8 mouse cellular contexts compared by ENCODE assay signal in the genomic region with DNA sequence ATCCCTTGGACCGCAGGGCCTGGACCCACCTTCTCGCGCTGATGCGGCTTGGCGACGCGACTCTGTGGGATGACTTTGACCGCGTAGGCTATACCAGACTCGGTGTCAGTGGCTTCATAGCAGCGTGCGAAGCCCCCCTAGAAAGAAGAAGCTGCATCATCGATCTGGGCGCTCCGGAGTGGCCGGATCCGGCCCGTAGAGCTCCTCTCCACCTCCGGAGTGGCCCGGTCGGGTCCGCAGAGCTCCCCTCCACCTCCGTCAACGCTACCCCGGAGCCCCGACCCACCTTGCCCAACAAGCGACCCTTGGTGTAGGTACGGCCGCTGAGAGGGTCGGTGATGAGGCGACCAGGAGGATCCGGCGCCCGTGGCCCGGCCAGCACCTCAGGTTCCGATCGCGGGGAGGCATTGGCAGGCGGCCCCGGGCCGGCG. TPM values are rescaled to one million over a fixed set of nuclear protein-coding genes. Genes with fewer than 3 reads are reported as not detected.
DNase-seq lines count a peak whose midpoint lies in the region; ATAC-seq and TF ChIP-seq lines count a peak whose summit lies in the region.

No protein-coding gene starts in this region.

- intact Hi-C loops in heart, postnatal 10 days (cut with DNase I), result no loop called here

- H3K4me1 ChIP-seq in heart, embryonic 12.5 days (replicated peaks), result peaks cover 15% of the 10 kb centered on the region
- H3K4me1 ChIP-seq in E14TG2a.4 (replicated peaks; ENCODE audit: low read depth, low read length), result peaks cover 91% of the 10 kb centered on the region
- H3K4me1 ChIP-seq in forebrain, embryonic 12.5 days, result peaks cover 38% of the 10 kb centered on the region
- H3K4me1 ChIP-seq in liver, embryonic 12.5 days, result peaks cover 45% of the 10 kb centered on the region
- H3K4me1 ChIP-seq in stomach, postnatal 0 days (replicated peaks; ENCODE audit: control insufficient read depth, insufficient read depth), result no peaks in the 10 kb centered on the region

- no peak for DNase-seq in heart, postnatal 10 days
- DNase-seq in stomach, postnatal 0 days (ENCODE audit: low spot score), result no peak
- DNase-seq in thymus, postnatal 36 days, result no peak
- DNase-seq in adrenal gland, postnatal 36 days, result no peak

- no peak for TF ChIP-seq CTCF in E14TG2a.4 (conservative IDR thresholded peaks at IDR 0.05; ENCODE audit: low read length)
- TF ChIP-seq CTCF in stomach, postnatal 0 days (IDR thresholded peaks at IDR 0.05; ENCODE audit: low read depth), result no peak

- peaks cover 9% of the 10 kb centered on the region for H3K36me3 ChIP-seq in heart, embryonic 12.5 days
- peaks cover 40% of the 10 kb centered on the region for H3K36me3 ChIP-seq in E14TG2a.4 (ENCODE audit: insufficient read depth, low read length)
- peaks cover 18% of the 10 kb centered on the region for H3K36me3 ChIP-seq in forebrain, embryonic 12.5 days (replicated peaks)
- peaks cover 18% of the 10 kb centered on the region for H3K36me3 ChIP-seq in liver, embryonic 12.5 days
- peaks cover 9% of the 10 kb centered on the region; the same call in 1 of the 2 replicates for H3K36me3 ChIP-seq in stomach, postnatal 0 days (ENCODE audit: control insufficient read depth, insufficient read depth, low read length)

- no peak overlapping the region for H3K27ac ChIP-seq in heart, embryonic 12.5 days (ENCODE audit: poor library complexity, severe bottlenecking)
- H3K27ac ChIP-seq in forebrain, embryonic 12.5 days, result peak overlapping the region; percentile 59; the same call in 1 of the 2 replicates
- H3K27ac ChIP-seq in liver, embryonic 12.5 days, result 0 out of 2 replicates have a peak overlapping the region, but pooled peaks have one; percentile 58
- peak overlapping the region; percentile 82 for H3K27ac ChIP-seq in stomach, postnatal 0 days (replicated peaks)

- ATAC-seq in heart, embryonic 12.5 days (ENCODE audit: insufficient number of reproducible peaks, low FRiP score), result peak; percentile 36
- ATAC-seq in forebrain, embryonic 12.5 days (ENCODE audit: low FRiP score), result peak; percentile 40
- ATAC-seq in liver, embryonic 12.5 days, result 0 out of 2 replicates have a peak, but pooled peaks have one; percentile 5
- ATAC-seq in stomach, postnatal 0 days (ENCODE audit: low FRiP score, low TSS enrichment), result peak; percentile 2; the same call in 1 of the 2 replicates

- H3K27me3 ChIP-seq in heart, embryonic 12.5 days (replicated peaks), result peaks cover 29% of the 10 kb centered on the region
- peaks cover 11% of the 10 kb centered on the region for H3K27me3 ChIP-seq in E14TG2a.4 (ENCODE audit: insufficient read depth, low read length)
- H3K27me3 ChIP-seq in forebrain, embryonic 12.5 days, result peaks cover 31% of the 10 kb centered on the region
- peaks cover 39% of the 10 kb centered on the region for H3K27me3 ChIP-seq in liver, embryonic 12.5 days (replicated peaks)
- no peaks in the 10 kb centered on the region for H3K27me3 ChIP-seq in stomach, postnatal 0 days (ENCODE audit: control insufficient read depth, insufficient read depth, low read length)

- peak overlapping the region; percentile 94 for H3K4me2 ChIP-seq in heart, embryonic 12.5 days
- H3K4me2 ChIP-seq in forebrain, embryonic 12.5 days, result peak overlapping the region; percentile 93
- H3K4me2 ChIP-seq in liver, embryonic 12.5 days, result peak overlapping the region; percentile 99
- H3K4me2 ChIP-seq in stomach, postnatal 0 days (replicated peaks; ENCODE audit: low read depth), result peak overlapping the region; percentile 98

- peak overlapping the region; percentile 80 for H3K9ac ChIP-seq in heart, embryonic 12.5 days
- H3K9ac ChIP-seq in forebrain, embryonic 12.5 days, result peak overlapping the region; percentile 83
- H3K9ac ChIP-seq in liver, embryonic 12.5 days, result peak overlapping the region; percentile 84
- H3K9ac ChIP-seq in stomach, postnatal 0 days (ENCODE audit: low read length), result peak overlapping the region; percentile 89

- H3K4me3 ChIP-seq in heart, embryonic 12.5 days, result peak overlapping the region; percentile 77
- peak overlapping the region; percentile 91 for H3K4me3 ChIP-seq in E14TG2a.4 (replicated peaks; ENCODE audit: low read length)
- peak overlapping the region; percentile 87 for H3K4me3 ChIP-seq in forebrain, embryonic 12.5 days (replicated peaks)
- peak overlapping the region; percentile 85 for H3K4me3 ChIP-seq in liver, embryonic 12.5 days
- H3K4me3 ChIP-seq in stomach, postnatal 0 days (ENCODE audit: low read depth, low read length), result peak overlapping the region; percentile 80

- no peak for TF ChIP-seq EP300 in stomach, postnatal 0 days (optimal IDR thresholded peaks at IDR 0.05)

- no peaks in the 10 kb centered on the region for H3K9me3 ChIP-seq in heart, embryonic 12.5 days (replicated peaks)
- H3K9me3 ChIP-seq in E14TG2a.4 (ENCODE audit: low read length), result no peaks in the 10 kb centered on the region
- H3K9me3 ChIP-seq in forebrain, embryonic 12.5 days, result no peaks in the 10 kb centered on the region
- no peaks in the 10 kb centered on the region for H3K9me3 ChIP-seq in liver, embryonic 12.5 days (replicated peaks)
- H3K9me3 ChIP-seq in stomach, postnatal 0 days (ENCODE audit: control insufficient read depth, low read length), result no peaks in the 10 kb centered on the region

- under 1% methylated on average over 42 of the region's 42 CpGs for WGBS in heart, embryonic 12.5 days
- WGBS in forebrain, embryonic 12.5 days, result under 1% methylated on average over 41 of the region's 42 CpGs
- WGBS in liver, embryonic 12.5 days (ENCODE audit: insufficient replicate concordance), result under 1% methylated on average over 42 of the region's 42 CpGs
- WGBS in stomach, postnatal 0 days, result under 1% methylated on average over 38 of the region's 42 CpGs

RNA-seq across cellular contexts. Expression of gene Plk3, which starts 0.4 kb away (rescaled TPM):
- 2.6 TPM in 2 replicates for polyA plus RNA-seq in heart, embryonic 12.5 days (2016; fragmentation: Nextera tagmentation; extraction: Ambion mirVana)
- 1 to 10 TPM; 3.7 to 4.3 TPM for total RNA-seq in heart, postnatal 10 days (2021)
- 17.7 and 23.1 TPM in 2 replicates for polyA plus RNA-seq in forebrain, embryonic 12.5 days (2016; fragmentation: Nextera tagmentation; extraction: Ambion mirVana)
- 2.2 and 2.8 TPM in 2 replicates for polyA plus RNA-seq in liver, embryonic 12.5 days (2016; fragmentation: Nextera tagmentation; extraction: Ambion mirVana)
- 18.1 and 18.7 TPM in 2 replicates for polyA plus RNA-seq in stomach, postnatal 0 days (2015; fragmentation: Nextera tagmentation; extraction: Ambion mirVana)
- total RNA-seq in adrenal gland, postnatal 36 days (2021), result 10 to 100 TPM; 12.8 to 44.6 TPM

RNA-seq across cellular contexts. Expression of gene Tctex1d4, which starts 6.8 kb away (rescaled TPM):
- not detected in 2 replicates for polyA plus RNA-seq in heart, embryonic 12.5 days (2016; fragmentation: Nextera tagmentation; extraction: Ambion mirVana)
- under 1 TPM in 1 of 2 experiments, not detected in 1; 0.31 TPM for total RNA-seq in heart, postnatal 10 days (2021)
- polyA plus RNA-seq in forebrain, embryonic 12.5 days (2016; fragmentation: Nextera tagmentation; extraction: Ambion mirVana), result not detected in 2 replicates
- polyA plus RNA-seq in liver, embryonic 12.5 days (2016; fragmentation: Nextera tagmentation; extraction: Ambion mirVana), result not detected in 2 replicates
- 0.58 and 0.62 TPM in 2 replicates for polyA plus RNA-seq in stomach, postnatal 0 days (2015; fragmentation: Nextera tagmentation; extraction: Ambion mirVana)
- total RNA-seq in adrenal gland, postnatal 36 days (2021), result not detected

RNA-seq across cellular contexts. Expression of gene Btbd19, which starts 7.9 kb away (rescaled TPM):
- 3.3 and 3.5 TPM in 2 replicates for polyA plus RNA-seq in heart, embryonic 12.5 days (2016; fragmentation: Nextera tagmentation; extraction: Ambion mirVana)
- 1 to 10 TPM; 5.1 to 6.4 TPM for total RNA-seq in heart, postnatal 10 days (2021)
- 3.2 and 5.2 TPM in 2 replicates for polyA plus RNA-seq in forebrain, embryonic 12.5 days (2016; fragmentation: Nextera tagmentation; extraction: Ambion mirVana)
- polyA plus RNA-seq in liver, embryonic 12.5 days (2016; fragmentation: Nextera tagmentation; extraction: Ambion mirVana), result 6.4 and 7.1 TPM in 2 replicates
- polyA plus RNA-seq in stomach, postnatal 0 days (2015; fragmentation: Nextera tagmentation; extraction: Ambion mirVana), result 5.7 and 5.9 TPM in 2 replicates
- total RNA-seq in adrenal gland, postnatal 36 days (2021), result 1 to 10 TPM; 7.0 to 7.9 TPM

RNA-seq across cellular contexts. Expression of gene Rps8, which starts 22.7 kb away (rescaled TPM):
- polyA plus RNA-seq in heart, embryonic 12.5 days (2016; fragmentation: Nextera tagmentation; extraction: Ambion mirVana), result 612 and 621 TPM in 2 replicates
- 100 to 1,000 TPM; 803 to 807 TPM for total RNA-seq in heart, postnatal 10 days (2021)
- 668 and 669 TPM in 2 replicates for polyA plus RNA-seq in forebrain, embryonic 12.5 days (2016; fragmentation: Nextera tagmentation; extraction: Ambion mirVana)
- 960 and 969 TPM in 2 replicates for polyA plus RNA-seq in liver, embryonic 12.5 days (2016; fragmentation: Nextera tagmentation; extraction: Ambion mirVana)
- polyA plus RNA-seq in stomach, postnatal 0 days (2015; fragmentation: Nextera tagmentation; extraction: Ambion mirVana), result 752 and 809 TPM in 2 replicates
- 1,000 to 10,000 TPM; 1,017 to 1,149 TPM for total RNA-seq in adrenal gland, postnatal 36 days (2021)

RNA-seq across cellular contexts. Expression of gene Ptch2, which starts 37.5 kb away (rescaled TPM):
- 2.6 and 2.7 TPM in 2 replicates for polyA plus RNA-seq in heart, embryonic 12.5 days (2016; fragmentation: Nextera tagmentation; extraction: Ambion mirVana)
- total RNA-seq in heart, postnatal 10 days (2021), result 1 to 10 TPM; 3.6 to 4.3 TPM
- 5.9 and 6.7 TPM in 2 replicates for polyA plus RNA-seq in forebrain, embryonic 12.5 days (2016; fragmentation: Nextera tagmentation; extraction: Ambion mirVana)
- polyA plus RNA-seq in liver, embryonic 12.5 days (2016; fragmentation: Nextera tagmentation; extraction: Ambion mirVana), result 1.3 and 1.4 TPM in 2 replicates
- polyA plus RNA-seq in stomach, postnatal 0 days (2015; fragmentation: Nextera tagmentation; extraction: Ambion mirVana), result 1.3 and 1.5 TPM in 2 replicates
- 1 to 10 TPM; 3.5 to 4.5 TPM for total RNA-seq in adrenal gland, postnatal 36 days (2021)
